Mouse (Mus musculus) neural tube, embryonic 14.5 days (tissue): ENCODE results near the gene Pkp1. TPM values are rescaled to one million over a fixed set of nuclear protein-coding genes. Genes with fewer than 3 reads are reported as not detected.

Source experiments
- ATAC-seq: fragments of 200-750 bp; cut with Nextera tagmentation; 2 replicates; pipeline ENCODE4 v1.8.0; 2017; ENCODE audit warnings: low read depth, mild to moderate bottlenecking, moderate TSS enrichment, moderate library complexity
- H3K27ac ChIP-seq: fragments of 300-500 bp; sonication (generic); 2 replicates; pipeline ENCODE4 v1.5.1; 2014; ENCODE audit warnings: low read depth, mild to moderate bottlenecking, control low read depth, low read length, moderate library complexity, mixed read lengths
- H3K27me3 ChIP-seq: fragments of 300-500 bp; sonication (generic); 2 replicates; pipeline ENCODE4 v1.6.1; 2014; ENCODE audit warnings: low read length; ENCODE audit not compliant: control insufficient read depth, insufficient read depth
- H3K36me3 ChIP-seq: fragments of 300-500 bp; sonication (generic); 2 replicates; pipeline ENCODE4 v1.6.1; 2014; ENCODE audit warnings: low read length, mixed read lengths; ENCODE audit not compliant: control insufficient read depth, insufficient read depth
- H3K4me1 ChIP-seq: fragments of 300-500 bp; sonication (generic); 2 replicates; pipeline ENCODE4 v1.6.1; 2014; ENCODE audit warnings: low read length; ENCODE audit not compliant: control insufficient read depth, insufficient read depth
- H3K4me2 ChIP-seq: fragments of 300-500 bp; sonication (generic); 2 replicates; pipeline ENCODE4 v1.6.1; 2014; ENCODE audit warnings: mild to moderate bottlenecking, low read depth, low read length, control low read depth
- H3K4me3 ChIP-seq: fragments of 300-500 bp; sonication (generic); 2 replicates; pipeline ENCODE4 v1.5.1; 2014; ENCODE audit warnings: low read depth, low read length, control low read depth, mixed read lengths
- H3K9ac ChIP-seq: fragments of 300-500 bp; sonication (generic); replicated peaks from 2 replicates; pipeline ENCODE4 v1.6.1; 2014; ENCODE audit warnings: low read depth, mild to moderate bottlenecking, control low read depth, low read length, mixed read lengths
- H3K9me3 ChIP-seq: fragments of 300-500 bp; sonication (generic); 2 replicates; pipeline ENCODE4 v1.6.1; 2016; ENCODE audit warnings: low read length; ENCODE audit not compliant: control insufficient read depth
- WGBS: fragments of 180-500 bp; shearing (Covaris S2); extraction: QIAGEN DNeasy Blood & Tissue Kit; methylation state at CpG from one replicate; pipeline ENCODE4 v1.1.7; 2014; 5-methylcytosine and 5-hydroxymethylcytosine counted together
- polyA plus RNA-seq: library from polyadenylated mRNA; unstranded; fragments of >200 nt; fragmentation: Nextera tagmentation; extraction: Ambion mirVana; gene quantifications from 2 replicates; pipeline ENCODE4 v1.2.1, GENCODE M21; 2014

The Pkp1 gene
- polyA plus RNA-seq, 1 experiment from 2014 or later: not detected

DNA sequence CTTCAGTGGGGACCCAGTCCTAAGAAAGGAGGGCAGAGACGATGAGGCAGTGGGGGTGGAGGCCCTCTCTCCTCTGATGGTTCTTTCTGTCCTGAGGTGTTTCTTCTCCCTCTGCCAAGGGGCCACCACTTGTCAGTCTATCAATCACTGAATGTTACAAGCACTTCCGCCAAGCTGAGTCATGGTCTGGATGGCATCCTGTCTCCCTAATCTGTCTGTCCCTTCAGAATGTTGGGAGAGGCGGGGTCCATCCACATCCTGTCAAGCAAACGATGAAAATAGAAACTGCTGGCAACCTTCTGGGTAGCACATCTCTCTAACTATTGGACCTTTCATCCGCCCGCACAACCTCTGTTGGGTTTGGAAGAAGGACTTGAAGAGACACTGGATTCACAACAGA, 74.5 kb downstream of the Pkp1 start:
- no peak overlapping the region for H3K4me3 ChIP-seq
- no peaks in the 10 kb centered on the region for H3K9me3 ChIP-seq
- 85% methylated on average over 6 of the region's 6 CpGs for WGBS
- no peaks in the 10 kb centered on the region for H3K36me3 ChIP-seq
- no peak overlapping the region for H3K27ac ChIP-seq
- no peaks in the 10 kb centered on the region for H3K27me3 ChIP-seq
- ATAC-seq: no peak
- H3K4me2 ChIP-seq: no peak overlapping the region
- H3K4me1 ChIP-seq: no peaks in the 10 kb centered on the region
- no peak overlapping the region for H3K9ac ChIP-seq

GRCm38 (mm10) chr1:135843519-135844262, 75.3 kb downstream of the Pkp1 start:
- no peaks in the 10 kb centered on the region for H3K36me3 ChIP-seq
- H3K9me3 ChIP-seq: no peaks in the 10 kb centered on the region
- H3K27me3 ChIP-seq: no peaks in the 10 kb centered on the region
- 90% methylated on average over 10 of the region's 10 CpGs for WGBS
- H3K27ac ChIP-seq: no peak overlapping the region
- no peak for ATAC-seq
- H3K4me1 ChIP-seq: no peaks in the 10 kb centered on the region
- no peak overlapping the region for H3K4me3 ChIP-seq
- no peak overlapping the region for H3K9ac ChIP-seq
- no peak overlapping the region for H3K4me2 ChIP-seq

GRCm38 (mm10) chr1:135840675-135841395, 78.2 kb downstream of the Pkp1 start:
- Histone ChIP-seq H3K9ac (no peak overlapping the region), H3K27me3 (no peaks in the 10 kb centered on the region), H3K27ac (no peak overlapping the region), H3K4me1 (no peaks in the 10 kb centered on the region), H3K4me3 (no peak overlapping the region), H3K36me3 (no peaks in the 10 kb centered on the region), H3K4me2 (no peak overlapping the region), H3K9me3 (no peaks in the 10 kb centered on the region)
- ATAC-seq: no peak
- WGBS: 77% methylated on average over 15 of the region's 15 CpGs

- no peaks in the 10 kb centered on the region for H3K9me3 ChIP-seq
- no peaks in the 10 kb centered on the region for H3K4me1 ChIP-seq
- H3K36me3 ChIP-seq: no peaks in the 10 kb centered on the region
- H3K4me3 ChIP-seq: no peak overlapping the region
- no peak overlapping the region for H3K27ac ChIP-seq
- no peak for ATAC-seq
- H3K9ac ChIP-seq: no peak overlapping the region
- WGBS: 84% methylated on average over 6 of the region's 6 CpGs
- no peaks in the 10 kb centered on the region for H3K27me3 ChIP-seq
- H3K4me2 ChIP-seq: no peak overlapping the region
These were observed 79.9 kb downstream of the Pkp1 start for GRCm38 (mm10) chr1:135839065-135839464.

DNA sequence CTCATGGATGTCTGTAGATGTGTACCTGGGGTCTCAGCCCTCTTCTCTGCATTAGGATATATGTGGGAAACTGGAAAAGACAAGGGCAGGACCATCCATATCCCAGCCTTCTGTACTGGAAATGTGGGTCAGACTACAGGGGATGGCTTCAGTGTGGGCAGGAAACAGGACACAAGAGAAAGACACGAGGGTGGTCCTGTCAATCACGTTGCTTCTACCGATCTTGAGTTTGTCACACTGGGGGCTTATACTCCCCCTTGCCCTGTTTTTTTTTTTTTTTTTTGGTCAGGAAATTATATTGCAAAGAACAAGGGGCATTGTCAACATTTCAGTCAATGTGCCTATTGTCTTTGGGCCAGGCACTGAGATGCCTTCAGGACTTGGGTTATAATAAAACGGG, 80.4 kb downstream of the Pkp1 start:
- Histone ChIP-seq H3K4me1 (no peaks in the 10 kb centered on the region), H3K4me2 (no peak overlapping the region), H3K9ac (no peak overlapping the region), H3K9me3 (no peaks in the 10 kb centered on the region), H3K36me3 (no peaks in the 10 kb centered on the region), H3K4me3 (no peak overlapping the region), H3K27me3 (no peaks in the 10 kb centered on the region), H3K27ac (no peak overlapping the region)
- 63% methylated on average over 4 of the region's 4 CpGs for WGBS
- ATAC-seq: no peak

DNA sequence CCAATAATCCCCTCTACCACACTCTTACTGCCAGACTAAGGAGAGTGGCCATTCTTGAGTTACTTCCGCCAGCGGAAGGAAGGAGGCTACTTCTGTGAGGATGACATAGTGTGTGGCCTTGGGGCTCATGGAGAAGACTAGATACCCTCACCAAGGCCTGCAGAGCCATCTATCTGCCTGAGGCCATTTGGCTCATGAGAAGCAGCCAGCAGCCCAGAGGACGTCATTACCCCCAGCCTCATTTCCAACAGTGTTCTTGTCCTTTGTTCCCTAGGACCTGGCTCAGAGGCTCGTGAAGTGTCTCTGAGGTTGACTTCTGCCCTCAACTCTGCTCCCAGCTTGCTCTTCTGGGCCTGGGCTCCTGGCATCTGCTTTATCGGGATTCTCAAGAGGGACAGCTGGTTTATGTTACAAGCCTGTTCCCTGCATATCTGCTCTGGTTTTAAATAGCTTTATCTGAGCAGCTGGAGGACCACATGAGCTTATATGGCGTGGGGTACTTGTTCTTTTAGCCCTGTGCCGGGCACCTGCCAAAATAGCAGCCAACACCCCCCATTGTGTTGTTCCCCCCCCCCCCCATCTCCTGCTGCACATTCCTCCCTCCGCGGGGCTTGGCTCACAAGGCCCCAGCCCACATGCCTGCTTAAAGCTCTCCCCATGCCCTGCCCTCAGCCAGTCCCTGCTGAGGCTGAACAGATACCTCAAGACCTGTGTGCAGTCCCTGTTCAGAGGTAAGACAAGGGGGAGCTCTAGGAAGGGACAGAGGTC, 83.1 kb downstream of the Pkp1 start, which contains the start of gene Tnnt2:
Gene Tnnt2, plus strand, starts transcription at position 639 of the 768 bp plus-strand sequence.
- no peak within 1 kb of the TSS for H3K4me3 ChIP-seq
- no peaks in the 10 kb centered on the region for H3K4me1 ChIP-seq
- H3K9me3 ChIP-seq: no peaks in the 10 kb centered on the region
- H3K36me3 ChIP-seq: no peaks in the 10 kb centered on the region
- H3K9ac ChIP-seq: no peak within 1 kb of the TSS
- ATAC-seq: no peak
- no peak within 1 kb of the TSS for H3K27ac ChIP-seq
- 57% methylated on average over 9 of the region's 9 CpGs for WGBS
- no peaks in the 10 kb centered on the region for H3K27me3 ChIP-seq
- H3K4me2 ChIP-seq: no peak within 1 kb of the TSS

DNA sequence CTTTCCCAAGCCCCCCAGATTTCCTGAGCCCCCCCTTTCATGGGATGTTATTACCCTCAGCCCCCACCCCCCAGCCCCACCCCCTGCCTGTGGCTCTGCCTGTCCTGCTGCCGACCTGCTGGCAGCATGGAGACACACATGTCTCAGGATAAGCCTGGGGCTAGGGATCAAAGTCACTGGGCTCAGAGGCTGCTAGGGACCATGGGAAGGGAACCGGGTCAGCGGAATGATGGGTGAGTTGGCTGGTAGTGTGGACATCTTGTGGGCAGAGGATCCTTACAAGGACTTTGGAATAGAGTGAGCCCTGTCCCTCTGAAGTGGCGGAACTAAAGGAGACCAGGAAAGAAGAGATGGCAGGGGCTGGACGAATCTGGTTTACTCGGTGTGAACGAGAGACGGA, 84.0 kb downstream of the Pkp1 start:
- Histone ChIP-seq H3K9ac (no peak overlapping the region), H3K27ac (no peak overlapping the region), H3K4me3 (no peak overlapping the region), H3K4me2 (no peak overlapping the region), H3K9me3 (no peaks in the 10 kb centered on the region), H3K36me3 (no peaks in the 10 kb centered on the region), H3K4me1 (no peaks in the 10 kb centered on the region), H3K27me3 (no peaks in the 10 kb centered on the region)
- WGBS: 83% methylated on average over 8 of the region's 8 CpGs
- ATAC-seq: no peak

- Histone ChIP-seq H3K36me3 (no peaks in the 10 kb centered on the region), H3K27me3 (no peaks in the 10 kb centered on the region), H3K4me1 (no peaks in the 10 kb centered on the region), H3K9ac (no peak overlapping the region), H3K4me3 (no peak overlapping the region), H3K9me3 (no peaks in the 10 kb centered on the region), H3K4me2 (no peak overlapping the region), H3K27ac (no peak overlapping the region)
- 74% methylated on average over 6 of the region's 6 CpGs for WGBS
- no peak for ATAC-seq
These were observed 84.7 kb downstream of the Pkp1 start for GRCm38 (mm10) chr1:135834206-135834859.
